Mouse (Mus musculus): ENCODE results near the gene Sik1. TPM values are rescaled to one million over a fixed set of nuclear protein-coding genes. Genes with fewer than 3 reads are reported as not detected.

The Sik1 gene
- 20.1 and 23.1 TPM in 2 replicates for polyA plus RNA-seq (2012)

GRCm38 (mm10) chr17:31855597-31856518, at the start of gene Sik1:
Sik1 (minus strand) TSS chr17:31855804.
- TF ChIP-seq GATA1 (IDR thresholded peaks at IDR 0.05; ENCODE audit: low read length), result no peak

- TF ChIP-seq GATA1 (IDR thresholded peaks at IDR 0.05; ENCODE audit: low read length), result no peak
Observed at GRCm38 (mm10) chr17:31905201-31905790, 49.7 kb upstream of the Sik1 start.

- no peak for TF ChIP-seq GATA1 (IDR thresholded peaks at IDR 0.05; ENCODE audit: low read length)
Observed at GRCm38 (mm10) chr17:31904036-31904435, 48.4 kb upstream of the Sik1 start.

- TF ChIP-seq GATA1 (IDR thresholded peaks at IDR 0.05; ENCODE audit: low read length), result no peak
Observed at GRCm38 (mm10) chr17:31902630-31903198, 47.1 kb upstream of the Sik1 start.

- TF ChIP-seq GATA1 (IDR thresholded peaks at IDR 0.05; ENCODE audit: low read length), result no peak
Observed at GRCm38 (mm10) chr17:31901461-31902204, 46.0 kb upstream of the Sik1 start.

GRCm38 (mm10) chr17:31898941-31899340, 43.3 kb upstream of the Sik1 start:
- no peak for TF ChIP-seq GATA1 (IDR thresholded peaks at IDR 0.05; ENCODE audit: low read length)

GRCm38 (mm10) chr17:31897186-31897793, 41.7 kb upstream of the Sik1 start:
- TF ChIP-seq GATA1 (IDR thresholded peaks at IDR 0.05; ENCODE audit: low read length), result no peak

GRCm38 (mm10) chr17:31896751-31897150, 41.1 kb upstream of the Sik1 start:
- TF ChIP-seq GATA1 (IDR thresholded peaks at IDR 0.05; ENCODE audit: low read length), result no peak

- TF ChIP-seq GATA1 (IDR thresholded peaks at IDR 0.05; ENCODE audit: low read length), result no peak
Observed at GRCm38 (mm10) chr17:31896311-31896710, 40.7 kb upstream of the Sik1 start.

- no peak for TF ChIP-seq GATA1 (IDR thresholded peaks at IDR 0.05; ENCODE audit: low read length)
Observed at GRCm38 (mm10) chr17:31893371-31894060, 37.9 kb upstream of the Sik1 start.

GRCm38 (mm10) chr17:31892750-31893149, 37.1 kb upstream of the Sik1 start:
- TF ChIP-seq GATA1 (IDR thresholded peaks at IDR 0.05; ENCODE audit: low read length), result no peak

- TF ChIP-seq GATA1 (IDR thresholded peaks at IDR 0.05; ENCODE audit: low read length), result no peak
Observed at GRCm38 (mm10) chr17:31891858-31892257, 36.3 kb upstream of the Sik1 start.

GRCm38 (mm10) chr17:31890311-31890951, 34.8 kb upstream of the Sik1 start:
- no peak for TF ChIP-seq GATA1 (IDR thresholded peaks at IDR 0.05; ENCODE audit: low read length)

All from G1E-ER4 (cell line).